Mouse (Mus musculus): ENCODE measurements at regions not wholly inside any gene's neighbourhood (a gene's known extent, or its start where the extent isn't known, plus 50 kb on each side); places are given as distances from the start of the nearest gene placed in this dataset.

- TF ChIP-seq CTCF (IDR thresholded peaks at IDR 0.05; ENCODE audit: low read depth) (no peak), EP300 (IDR thresholded peaks at IDR 0.05; ENCODE audit: low read depth) (no peak)
These were observed 2468.9 kb upstream of the 5930422O12Rik start for GRCm38 (mm10) chr8:30959436-30960180.

Measured in heart, postnatal 0 days (tissue).